Mouse (Mus musculus) retina, adult 2 months (tissue): Measurements from ENCODE around the gene 4930524J08Rik.

ENCODE experiments used
- DNase-seq: peaks from one replicate; pipeline ENCODE4 v3.0.0-alpha.2; 2012; ENCODE audit warnings: low read depth, low spot score

4930524J08Rik gene

GRCm38 (mm10) chr5:99978699-99979442, at the start of gene 4930524J08Rik, which contains the start of gene Hnrnpd:
Gene 4930524J08Rik (plus strand): TSS chr5:99979061.
Gene Hnrnpd (minus strand): TSS chr5:99978938.
- peak; percentile 94 for DNase-seq

GRCm38 (mm10) chr5:99931910-99932309, 47.0 kb upstream of the 4930524J08Rik start:
- no peak for DNase-seq

GRCm38 (mm10) chr5:99939440-99939839, 39.4 kb upstream of the 4930524J08Rik start:
- no peak for DNase-seq

GRCm38 (mm10) chr5:99941273-99941672, 37.6 kb upstream of the 4930524J08Rik start:
- no peak for DNase-seq

GRCm38 (mm10) chr5:99941776-99942502, 36.9 kb upstream of the 4930524J08Rik start:
- no peak for DNase-seq

GRCm38 (mm10) chr5:99952513-99952912, 26.3 kb upstream of the 4930524J08Rik start:
- DNase-seq = no peak

GRCm38 (mm10) chr5:99953883-99954282, 25.0 kb upstream of the 4930524J08Rik start:
- DNase-seq = no peak

GRCm38 (mm10) chr5:99958666-99959065, 20.2 kb upstream of the 4930524J08Rik start:
- no peak for DNase-seq

GRCm38 (mm10) chr5:99959236-99959936, 19.5 kb upstream of the 4930524J08Rik start:
- DNase-seq = no peak

GRCm38 (mm10) chr5:99959960-99960359, 18.9 kb upstream of the 4930524J08Rik start:
- no peak for DNase-seq

- no peak for DNase-seq
These were observed 4.9 kb upstream of the 4930524J08Rik start for GRCm38 (mm10) chr5:99973941-99974340.

GRCm38 (mm10) chr5:99975061-99975460, 3.8 kb upstream of the 4930524J08Rik start:
- DNase-seq = no peak

- DNase-seq = no peak
These were observed 3.1 kb upstream of the 4930524J08Rik start for GRCm38 (mm10) chr5:99975776-99976175.

GRCm38 (mm10) chr5:99976334-99976955, 2.4 kb upstream of the 4930524J08Rik start:
- DNase-seq = no peak

GRCm38 (mm10) chr5:99977516-99978301, 1.2 kb upstream of the 4930524J08Rik start:
- DNase-seq = no peak

GRCm38 (mm10) chr5:99983452-99984061, 4.7 kb downstream of the 4930524J08Rik start:
- no peak for DNase-seq

GRCm38 (mm10) chr5:99994166-99994565, 15.3 kb downstream of the 4930524J08Rik start:
- DNase-seq = no peak

- no peak for DNase-seq
These were observed 15.8 kb downstream of the 4930524J08Rik start for GRCm38 (mm10) chr5:99994680-99995079.

- no peak for DNase-seq
These were observed 21.2 kb downstream of the 4930524J08Rik start for GRCm38 (mm10) chr5:100000048-100000447.

- DNase-seq = no peak
These were observed 21.6 kb downstream of the 4930524J08Rik start for GRCm38 (mm10) chr5:100000500-100000899.
